Mouse (Mus musculus) neural tube, embryonic 15.5 days (tissue): ENCODE measurements around the gene Prelid1. TPM values are rescaled to one million over a fixed set of nuclear protein-coding genes. Genes with fewer than 3 reads are reported as not detected.

Source experiments
- ATAC-seq: fragments of 200-750 bp; cut with Nextera tagmentation; 2 replicates; pipeline ENCODE4 v1.8.0; 2017; ENCODE audit warnings: mild to moderate bottlenecking, moderate TSS enrichment, moderate library complexity; ENCODE audit not compliant: low FRiP score
- H3K27ac ChIP-seq: fragments of 300-500 bp; sonication (generic); replicated peaks from 2 replicates; pipeline ENCODE4 v1.5.1; 2015; ENCODE audit warnings: mild to moderate bottlenecking, inconsistent platforms
- H3K27me3 ChIP-seq: fragments of 300-500 bp; sonication (generic); replicated peaks from 2 replicates; pipeline ENCODE4 v1.6.1; 2015; ENCODE audit warnings: inconsistent platforms
- H3K36me3 ChIP-seq: fragments of 300-500 bp; sonication (generic); 2 replicates; pipeline ENCODE4 v1.6.1; 2015; ENCODE audit warnings: inconsistent platforms
- H3K4me1 ChIP-seq: fragments of 300-500 bp; sonication (generic); 2 replicates; pipeline ENCODE4 v1.6.1; 2015; ENCODE audit warnings: inconsistent platforms
- H3K4me2 ChIP-seq: fragments of 300-500 bp; sonication (generic); 2 replicates; pipeline ENCODE4 v1.6.1; 2015; ENCODE audit warnings: inconsistent platforms, mild to moderate bottlenecking, moderate library complexity
- H3K4me3 ChIP-seq: fragments of 300-500 bp; sonication (generic); replicated peaks from 2 replicates; pipeline ENCODE4 v1.5.1; 2015; ENCODE audit warnings: mild to moderate bottlenecking, inconsistent platforms
- H3K9ac ChIP-seq: fragments of 300-500 bp; sonication (generic); replicated peaks from 2 replicates; pipeline ENCODE4 v1.6.1; 2015; ENCODE audit warnings: mild to moderate bottlenecking, inconsistent platforms
- H3K9me3 ChIP-seq: fragments of 300-500 bp; sonication (generic); replicated peaks from 2 replicates; pipeline ENCODE4 v1.6.1; 2016; ENCODE audit warnings: inconsistent platforms
- WGBS: fragments of 180-500 bp; shearing (Covaris S2); methylation state at CpG from one replicate; pipeline ENCODE4 v1.1.7; 2015; ENCODE audit warnings: mixed read lengths; 5-methylcytosine and 5-hydroxymethylcytosine counted together
- polyA plus RNA-seq: library from polyadenylated mRNA; unstranded; fragments of >200 nt; fragmentation: Nextera tagmentation; extraction: Ambion mirVana; gene quantifications from 2 replicates; pipeline ENCODE4 v1.2.1, GENCODE M21; 2015

Prelid1 gene
- polyA plus RNA-seq, 1 experiment from 2014 or later: 311 TPM

GRCm38 (mm10) chr13:55369531-55370114, 49.3 kb downstream of the Prelid1 start, which contains the start of gene Rgs14:
Rgs14 (plus strand) TSS chr13:55369732.
- 65% methylated on average over 13 of the region's 13 CpGs for WGBS
- Histone ChIP-seq H3K4me3 (no peak within 1 kb of the TSS), H3K9ac (no peak within 1 kb of the TSS), H3K27me3 (peaks cover 35% of the 10 kb centered on the region), H3K36me3 (no peaks in the 10 kb centered on the region), H3K4me1 (no peaks in the 10 kb centered on the region), H3K27ac (no peak within 1 kb of the TSS), H3K9me3 (no peaks in the 10 kb centered on the region), H3K4me2 (no peak within 1 kb of the TSS; the same call in 1 of the 2 replicates)
- ATAC-seq: no peak

- no peak for ATAC-seq
- no peak overlapping the region for H3K9ac ChIP-seq
- WGBS: 62% methylated on average over 3 of the region's 3 CpGs
- no peak overlapping the region for H3K4me2 ChIP-seq
- no peak overlapping the region for H3K27ac ChIP-seq
- H3K9me3 ChIP-seq: no peaks in the 10 kb centered on the region
- H3K27me3 ChIP-seq: peaks cover 33% of the 10 kb centered on the region
- no peaks in the 10 kb centered on the region for H3K4me1 ChIP-seq
- H3K4me3 ChIP-seq: no peak overlapping the region
- H3K36me3 ChIP-seq: no peaks in the 10 kb centered on the region
Measured at GRCm38 (mm10) chr13:55370234-55370633, 49.9 kb downstream of the Prelid1 start.

GRCm38 (mm10) chr13:55371007-55371681, 50.8 kb downstream of the Prelid1 start:
- Histone ChIP-seq H3K9me3 (no peaks in the 10 kb centered on the region), H3K4me2 (no peak overlapping the region), H3K36me3 (no peaks in the 10 kb centered on the region), H3K27ac (no peak overlapping the region), H3K4me1 (no peaks in the 10 kb centered on the region), H3K27me3 (peaks cover 37% of the 10 kb centered on the region), H3K4me3 (no peak overlapping the region), H3K9ac (no peak overlapping the region)
- ATAC-seq: no peak
- 73% methylated on average over 8 of the region's 8 CpGs for WGBS

- Histone ChIP-seq H3K27me3 (peaks cover 37% of the 10 kb centered on the region), H3K9me3 (no peaks in the 10 kb centered on the region)
- WGBS: 66% methylated on average over 5 of the region's 5 CpGs
Measured at GRCm38 (mm10) chr13:55371740-55372139, 51.4 kb downstream of the Prelid1 start.

GRCm38 (mm10) chr13:55374206-55374924, 54.1 kb downstream of the Prelid1 start:
- 58% methylated on average over 6 of the region's 6 CpGs for WGBS
- Histone ChIP-seq H3K27ac (no peak overlapping the region), H3K4me3 (no peak overlapping the region), H3K4me1 (peaks cover 3% of the 10 kb centered on the region), H3K27me3 (peaks cover 52% of the 10 kb centered on the region), H3K36me3 (no peaks in the 10 kb centered on the region), H3K9me3 (no peaks in the 10 kb centered on the region), H3K9ac (no peak overlapping the region), H3K4me2 (no peak overlapping the region)
- no peak for ATAC-seq

More at GRCm38 (mm10) chr13:55371740-55372139, 51.4 kb downstream of the Prelid1 start:
- H3K4me3 ChIP-seq: no peak overlapping the region
- no peak overlapping the region for H3K9ac ChIP-seq
- H3K36me3 ChIP-seq: no peaks in the 10 kb centered on the region
- ATAC-seq: no peak
- H3K4me1 ChIP-seq: no peaks in the 10 kb centered on the region
- H3K27ac ChIP-seq: no peak overlapping the region
- no peak overlapping the region for H3K4me2 ChIP-seq

Other genes with a start within 250 kb of the Prelid1 start
- 17.3 and 19.4 TPM in 2 replicates for gene Uimc1, start 220.2 kb upstream of the Prelid1 start, polyA plus RNA-seq
- gene Zfp346, start 215.2 kb upstream of the Prelid1 start, polyA plus RNA-seq: 27.8 and 29.9 TPM in 2 replicates
- gene Gm17617, start 187.0 kb upstream of the Prelid1 start, polyA plus RNA-seq: not detected in 2 replicates
- gene Fgfr4, start 167.9 kb upstream of the Prelid1 start, polyA plus RNA-seq: 1.7 and 2.2 TPM in 2 replicates
- gene Nsd1, start 110.7 kb upstream of the Prelid1 start, polyA plus RNA-seq: 51.4 and 52.1 TPM in 2 replicates
- gene Rab24, start 1.4 kb downstream of the Prelid1 start, polyA plus RNA-seq: 97.0 and 102 TPM in 2 replicates
- gene Mxd3, start 9.3 kb downstream of the Prelid1 start, polyA plus RNA-seq: 9.3 and 11.4 TPM in 2 replicates
- gene Lman2, start 42.3 kb downstream of the Prelid1 start, polyA plus RNA-seq: 44.9 and 57.7 TPM in 2 replicates
- 0.81 and 2.6 TPM in 2 replicates for gene Rgs14, start 49.2 kb downstream of the Prelid1 start, polyA plus RNA-seq
- 0.20 TPM in 1 of 2 replicates, not detected in the other for gene Slc34a1, start 77.7 kb downstream of the Prelid1 start, polyA plus RNA-seq
- 0.50 and 1.4 TPM in 2 replicates for gene Pfn3, start 94.7 kb downstream of the Prelid1 start, polyA plus RNA-seq
- gene F12, start 106.3 kb downstream of the Prelid1 start, polyA plus RNA-seq: 0.18 and 0.47 TPM in 2 replicates
- gene Grk6, start 124.6 kb downstream of the Prelid1 start, polyA plus RNA-seq: 34.2 and 38.4 TPM in 2 replicates
- gene Prr7, start 143.8 kb downstream of the Prelid1 start, polyA plus RNA-seq: 4.2 and 5.8 TPM in 2 replicates
- gene Dbn1, start 167.6 kb downstream of the Prelid1 start, polyA plus RNA-seq: 389 and 450 TPM in 2 replicates
- 169 and 176 TPM in 2 replicates for gene Pdlim7, start 193.2 kb downstream of the Prelid1 start, polyA plus RNA-seq
- gene Dok3, start 208.8 kb downstream of the Prelid1 start, polyA plus RNA-seq: 4.2 and 4.6 TPM in 2 replicates
- gene Ddx41, start 216.2 kb downstream of the Prelid1 start, polyA plus RNA-seq: 48.8 and 53.1 TPM in 2 replicates